Mouse (Mus musculus) erythroid progenitor cell, adult 5-6 weeks (primary cell): Measurements from ENCODE around the gene Fbxo2. TPM values are rescaled to one million over a fixed set of nuclear protein-coding genes. Genes with fewer than 3 reads are reported as not detected.
"Not testable (repeated sequence)": the region's sequence is repeated elsewhere in the genome, so short reads cannot be mapped to it uniquely, and the experiment has no call there.

ENCODE experiments used
- ATAC-seq: replicated peaks from 2 replicates; pipeline ENCODE4 v1.8.0; 2016; ENCODE audit warnings: moderate number of reproducible peaks, mild to moderate bottlenecking, moderate TSS enrichment, inconsistent platforms; ENCODE audit not compliant: poor library complexity, low FRiP score, severe bottlenecking
- total RNA-seq, 2 experiments: library from RNA; stranded (forward) in 1 of 2; stranded (reverse) in 1 of 2; fragments of 150-400 nt in 1 of 2; fragments of 186-747, 209-891 nt in 1 of 2; gene quantifications; 2 replicates each; pipeline versions ENCODE4 v1.2.3 to v1.2.4; 2015 to 2017; ENCODE audit warnings: low replicate concordance in 2 of 2

Gene Fbxo2
- total RNA-seq, 2 experiments from 2014 or later, result not detected

GRCm38 (mm10) chr4:148170842-148171241, 10.4 kb downstream of the Fbxo2 start:
- 0 out of 2 replicates have a peak, but pooled peaks have one; percentile 40 for ATAC-seq

- ATAC-seq, result no peak
Observed at GRCm38 (mm10) chr4:148171261-148171660, 10.8 kb downstream of the Fbxo2 start.

GRCm38 (mm10) chr4:148173811-148174494, 13.5 kb downstream of the Fbxo2 start:
- no peak for ATAC-seq

- ATAC-seq, result no peak
Observed at GRCm38 (mm10) chr4:148174495-148174862, 14.1 kb downstream of the Fbxo2 start.

- not testable (repeated sequence) for ATAC-seq
Observed at GRCm38 (mm10) chr4:148176603-148177002, 16.2 kb downstream of the Fbxo2 start.

- ATAC-seq, result no peak
Observed at GRCm38 (mm10) chr4:148177716-148178115, 17.3 kb downstream of the Fbxo2 start.

- no peak for ATAC-seq
Observed at GRCm38 (mm10) chr4:148181483-148181882, 21.1 kb downstream of the Fbxo2 start.

- ATAC-seq, result no peak
Observed at GRCm38 (mm10) chr4:148182363-148182762, 21.9 kb downstream of the Fbxo2 start.

- ATAC-seq, result no peak
Observed at GRCm38 (mm10) chr4:148184564-148184963, 24.1 kb downstream of the Fbxo2 start.

- ATAC-seq, result no peak
Observed at GRCm38 (mm10) chr4:148185819-148186218, 25.4 kb downstream of the Fbxo2 start.

GRCm38 (mm10) chr4:148188767-148189166, 28.3 kb downstream of the Fbxo2 start:
- peak; percentile 60; the same call in 1 of the 2 replicates for ATAC-seq

- no peak for ATAC-seq
Observed at GRCm38 (mm10) chr4:148192707-148193245, 32.4 kb downstream of the Fbxo2 start.

- 0 out of 2 replicates have a peak, but pooled peaks have one; percentile 48 for ATAC-seq
Observed at GRCm38 (mm10) chr4:148194400-148194799, 34.0 kb downstream of the Fbxo2 start.

GRCm38 (mm10) chr4:148198721-148199120, 38.3 kb downstream of the Fbxo2 start:
- no peak for ATAC-seq

- ATAC-seq, result peak; percentile 56
Observed at GRCm38 (mm10) chr4:148203557-148203956, 43.1 kb downstream of the Fbxo2 start.

- ATAC-seq, result peak; percentile 90
Observed at GRCm38 (mm10) chr4:148204061-148204872, 43.8 kb downstream of the Fbxo2 start.

GRCm38 (mm10) chr4:148204873-148205232, 44.4 kb downstream of the Fbxo2 start:
- ATAC-seq, result no peak

- no peak for ATAC-seq
Observed at GRCm38 (mm10) chr4:148214460-148215136, 54.2 kb downstream of the Fbxo2 start.

- no peak for ATAC-seq
Observed at GRCm38 (mm10) chr4:148215264-148215900, 55.0 kb downstream of the Fbxo2 start.
